Mouse (Mus musculus) MEL (cell line): ENCODE data around the gene Baz1a. TPM values are rescaled to one million over a fixed set of nuclear protein-coding genes. Genes with fewer than 3 reads are reported as not detected.

Experiments
- DNase-seq: peaks from one replicate; pipeline ENCODE4 v3.0.0; 2011; ENCODE audit warnings: low read depth, low spot score
- H3K27ac ChIP-seq: 2 replicates; pipeline ENCODE4 v1.5.1; 2012; ENCODE audit warnings: low read depth, mild to moderate bottlenecking, control low read depth, low read length, moderate library complexity; ENCODE audit not compliant: control insufficient read depth
- H3K27me3 ChIP-seq, 2 experiments: fragments of 150-350 bp in 1 of 2; sonication (generic) in 1 of 2; 2 replicates each; pipeline ENCODE4 v1.6.1; 2012; ENCODE audit warnings: low read length in 2 of 2, mild to moderate bottlenecking in 2 of 2, improper control_type of control experiment in 1 of 2, moderate library complexity in 1 of 2; ENCODE audit not compliant: insufficient read depth in 2 of 2, control insufficient read depth in 1 of 2
- H3K36me3 ChIP-seq, 2 experiments: 2 replicates each; pipeline ENCODE4 v1.6.1; 2012 to 2014; ENCODE audit warnings: low read length in 2 of 2, improper control_type of control experiment in 1 of 2, inconsistent platforms in 1 of 2, mild to moderate bottlenecking in 1 of 2; ENCODE audit not compliant: insufficient read depth in 2 of 2, control insufficient read depth in 1 of 2
- H3K4me1 ChIP-seq, 2 experiments: fragments of 150-350 bp in 1 of 2; sonication (generic) in 1 of 2; 2 replicates each; pipeline ENCODE4 v1.6.1; 2012; ENCODE audit warnings: low read length in 2 of 2, improper control_type of control experiment in 1 of 2, mild to moderate bottlenecking in 1 of 2; ENCODE audit not compliant: insufficient read depth in 2 of 2, control insufficient read depth in 1 of 2
- H3K4me3 ChIP-seq, 2 experiments: fragments of 150-350 bp in 1 of 2; sonication (generic) in 1 of 2; 2 replicates each; pipeline ENCODE4 v1.5.1; 2012; ENCODE audit warnings: low read depth in 2 of 2, low read length in 2 of 2, mild to moderate bottlenecking in 2 of 2, moderate library complexity in 2 of 2, control low read depth in 1 of 2, improper control_type of control experiment in 1 of 2; ENCODE audit not compliant: control insufficient read depth in 1 of 2, insufficient read depth in 1 of 2
- H3K79me2 ChIP-seq: 2 replicates; pipeline ENCODE4 v1.6.1; 2012; ENCODE audit warnings: mild to moderate bottlenecking, low read length, moderate library complexity; ENCODE audit not compliant: control insufficient read depth, poor library complexity, insufficient read depth
- H3K9ac ChIP-seq: 2 replicates; pipeline ENCODE4 v1.6.1; 2012; ENCODE audit warnings: low read depth, mild to moderate bottlenecking, control low read depth, low read length, moderate library complexity; ENCODE audit not compliant: control insufficient read depth, poor library complexity, severe bottlenecking
- H3K9me3 ChIP-seq: fragments of 150-350 bp; sonication (generic); replicated peaks from 2 replicates; pipeline ENCODE4 v1.6.1; 2012; ENCODE audit warnings: mild to moderate bottlenecking, low read length, improper control_type of control experiment, moderate library complexity; ENCODE audit not compliant: insufficient read depth
- BHLHE40 ChIP-seq: IDR thresholded peaks from 2 replicates; pipeline ENCODE4 v1.6.1; 2012; ENCODE audit warnings: low read depth, mild to moderate bottlenecking, inconsistent platforms, low read length, improper control_type of control experiment, borderline replicate concordance
- CHD2 ChIP-seq: IDR thresholded peaks from 2 replicates; pipeline ENCODE4 v1.6.1; 2011; ENCODE audit warnings: low read length, improper control_type of control experiment
- CTCF ChIP-seq, 3 experiments: IDR thresholded peaks in 2 of 3; conservative IDR thresholded peaks in 1 of 3; 2 replicates each; pipeline ENCODE4 v1.5.1; 2011 to 2012; ENCODE audit warnings: low read length in 3 of 3, low read depth in 2 of 3, mild to moderate bottlenecking in 2 of 3, improper control_type of control experiment in 1 of 3, inconsistent platforms in 1 of 3, mixed read lengths in 1 of 3, moderate library complexity in 1 of 3; ENCODE audit not compliant: control insufficient read depth in 1 of 3, insufficient read depth in 1 of 3, poor library complexity in 1 of 3, severe bottlenecking in 1 of 3
- ELF1 ChIP-seq: IDR thresholded peaks from 2 replicates; pipeline ENCODE4 v1.6.1; 2014; ENCODE audit warnings: low read depth, mild to moderate bottlenecking, inconsistent platforms, low read length, improper control_type of control experiment, moderate library complexity
- EP300 ChIP-seq, 2 experiments: IDR thresholded peaks; 2 replicates each; pipeline ENCODE4 v1.6.1; 2011; ENCODE audit warnings: improper control_type of control experiment in 2 of 2, low read length in 2 of 2, low read depth in 1 of 2, mild to moderate bottlenecking in 1 of 2
- ETS1 ChIP-seq: IDR thresholded peaks from 2 replicates; pipeline ENCODE4 v1.6.1; 2012; ENCODE audit warnings: low read depth, mild to moderate bottlenecking, inconsistent platforms, low read length, improper control_type of control experiment, moderate library complexity
- GABPA ChIP-seq: IDR thresholded peaks from 2 replicates; pipeline ENCODE4 v1.6.1; 2012; ENCODE audit warnings: low read depth, mild to moderate bottlenecking, inconsistent platforms, low read length, improper control_type of control experiment, moderate library complexity
- GATA1 ChIP-seq: IDR thresholded peaks from 2 replicates; pipeline ENCODE4 v1.6.1; 2011; ENCODE audit warnings: low read depth, low read length, improper control_type of control experiment
- KAT2A ChIP-seq: conservative IDR thresholded peaks from 2 replicates; pipeline ENCODE4 v1.6.1; 2012; ENCODE audit warnings: low read depth, low read length, improper control_type of control experiment, inconsistent platforms
- MAFK ChIP-seq: IDR thresholded peaks from 2 replicates; pipeline ENCODE4 v1.6.1; 2011; ENCODE audit warnings: low read depth, mild to moderate bottlenecking, low read length, improper control_type of control experiment, borderline replicate concordance
- MAX ChIP-seq: IDR thresholded peaks from 2 replicates; pipeline ENCODE4 v1.6.1; 2011; ENCODE audit warnings: low read length, improper control_type of control experiment
- MAZ ChIP-seq: IDR thresholded peaks from 2 replicates; pipeline ENCODE4 v1.6.1; 2012; ENCODE audit warnings: low read depth, mild to moderate bottlenecking, inconsistent platforms, low read length, improper control_type of control experiment
- MEF2A ChIP-seq: IDR thresholded peaks from 2 replicates; pipeline ENCODE4 v1.6.1; 2014; ENCODE audit warnings: low read depth, mild to moderate bottlenecking, inconsistent platforms, low read length, improper control_type of control experiment; ENCODE audit not compliant: poor library complexity, insufficient replicate concordance, severe bottlenecking; ENCODE audit errors: extremely low read depth
- MXI1 ChIP-seq: IDR thresholded peaks from 2 replicates; pipeline ENCODE4 v1.6.1; 2011; ENCODE audit warnings: mild to moderate bottlenecking, low read depth, low read length, improper control_type of control experiment
- MYB ChIP-seq: IDR thresholded peaks from 2 replicates; pipeline ENCODE4 v1.6.1; 2011; ENCODE audit warnings: mild to moderate bottlenecking, low read depth, low read length, improper control_type of control experiment
- NELFE ChIP-seq: IDR thresholded peaks from 2 replicates; pipeline ENCODE4 v1.6.1; 2011; ENCODE audit warnings: low read depth, low read length, improper control_type of control experiment
- NRF1 ChIP-seq: IDR thresholded peaks from 2 replicates; pipeline ENCODE4 v1.6.1; 2014; ENCODE audit warnings: low read depth, mild to moderate bottlenecking, inconsistent platforms, low read length, improper control_type of control experiment, moderate library complexity; ENCODE audit not compliant: poor library complexity, insufficient read depth, severe bottlenecking
- RAD21 ChIP-seq: IDR thresholded peaks from 2 replicates; pipeline ENCODE4 v1.6.1; 2011; ENCODE audit warnings: mild to moderate bottlenecking, low read depth, low read length, improper control_type of control experiment
- RCOR1 ChIP-seq: IDR thresholded peaks from 2 replicates; pipeline ENCODE4 v1.6.1; 2012; ENCODE audit warnings: low read depth, mild to moderate bottlenecking, inconsistent platforms, low read length, improper control_type of control experiment
- SMC3 ChIP-seq: IDR thresholded peaks from 2 replicates; pipeline ENCODE4 v1.6.1; 2011; ENCODE audit warnings: low read depth, low read length, improper control_type of control experiment
- TAL1 ChIP-seq: IDR thresholded peaks from 2 replicates; pipeline ENCODE4 v1.6.1; 2012; ENCODE audit warnings: mild to moderate bottlenecking, inconsistent platforms, low read length, moderate library complexity, mixed read lengths
- TBP ChIP-seq: IDR thresholded peaks from 2 replicates; pipeline ENCODE4 v1.8.0; 2011; ENCODE audit warnings: low read depth, low read length, improper control_type of control experiment
- TCF12 ChIP-seq: IDR thresholded peaks from 2 replicates; pipeline ENCODE4 v1.6.1; 2014; ENCODE audit warnings: low read depth, mild to moderate bottlenecking, inconsistent platforms, low read length, improper control_type of control experiment, moderate library complexity
- UBTF ChIP-seq: IDR thresholded peaks from 2 replicates; pipeline ENCODE4 v1.6.1; 2012; ENCODE audit warnings: low read depth, mild to moderate bottlenecking, inconsistent platforms, low read length, improper control_type of control experiment, moderate library complexity, borderline replicate concordance; ENCODE audit not compliant: insufficient read depth
- USF1 ChIP-seq: IDR thresholded peaks from 2 replicates; pipeline ENCODE4 v1.6.1; 2014; ENCODE audit warnings: low read depth, mild to moderate bottlenecking, inconsistent platforms, low read length, improper control_type of control experiment, moderate library complexity
- ZC3H11A ChIP-seq: IDR thresholded peaks from 2 replicates; pipeline ENCODE4 v1.6.1; 2012; ENCODE audit warnings: low read depth, mild to moderate bottlenecking, inconsistent platforms, low read length, improper control_type of control experiment
- ZKSCAN1 ChIP-seq: IDR thresholded peaks from 2 replicates; pipeline ENCODE4 v1.6.1; 2012; ENCODE audit warnings: low read depth, mild to moderate bottlenecking, inconsistent platforms, low read length, improper control_type of control experiment, moderate library complexity
- ZMIZ1 ChIP-seq: IDR thresholded peaks from 2 replicates; pipeline ENCODE4 v1.6.1; 2012; ENCODE audit warnings: low read depth, mild to moderate bottlenecking, inconsistent platforms, low read length, improper control_type of control experiment, moderate library complexity
- ZNF384 ChIP-seq: IDR thresholded peaks from 2 replicates; pipeline ENCODE4 v1.6.1; 2012; ENCODE audit warnings: low read depth, mild to moderate bottlenecking, inconsistent platforms, low read length, improper control_type of control experiment
- polyA plus RNA-seq, 2 experiments: library from polyadenylated mRNA; stranded (reverse) in 1 of 2; unstranded in 1 of 2; fragments of >175 nt in 1 of 2; fragments of >200 nt in 1 of 2; gene quantifications; 2 replicates each; pipeline versions ENCODE4 v1.2.1 to v1.2.4; 2012; ENCODE audit warnings: low replicate concordance in 2 of 2, low read depth in 1 of 2; ENCODE audit not compliant: insufficient read length in 2 of 2, insufficient read depth in 1 of 2, missing spikeins in 1 of 2
- total RNA-seq: library from RNA; depleted of rRNA; stranded (reverse); fragments of 300-350 nt; gene quantifications from 2 replicates; pipeline ENCODE4 v1.2.3, GENCODE M21; 2012

Baz1a gene
- total and polyA plus RNA-seq, 3 experiments: 39.8 to 203 (median 46.0) TPM

- peaks cover 0 to 20% of the 10 kb centered on the region in 2 experiments; a peak in 2 of 4 replicates for H3K36me3 ChIP-seq
- H3K79me2 ChIP-seq: peaks cover 2% of the 10 kb centered on the region; the same call in 1 of the 2 replicates
- no peaks in the 10 kb centered on the region for H3K9me3 ChIP-seq
- H3K4me3 ChIP-seq: peak overlapping the region; percentile 87 to 90
- peak; percentile 73 for DNase-seq
- TF ChIP-seq GATA1 (0 out of 2 replicates have a peak, but pooled peaks have one; percentile 36), MAZ (no peak), EP300 (IDR thresholded peaks at IDR 0.05; ENCODE audit: low read depth in 1 of 2, low read length in 2 of 2) (peak in 1 of 2 experiments; percentile 4; a peak in 1 of 4 replicates), MXI1 (no peak; the same call in 1 of the 2 replicates), ETS1 (peak; percentile 23; the same call in 1 of the 2 replicates), ZMIZ1 (no peak), SMC3 (no peak), RAD21 (no peak), TCF12 (no peak), TAL1 (peak; percentile 38; the same call in 1 of the 2 replicates)
- TF ChIP-seq, all 39 proteins: peak for 4
- H3K9ac ChIP-seq: peak overlapping the region; percentile 87
- no peaks in the 10 kb centered on the region for H3K27me3 ChIP-seq
- H3K4me1 ChIP-seq: peaks cover 9 to 18% of the 10 kb centered on the region in 2 experiments
- H3K27ac ChIP-seq: peak overlapping the region; percentile 95
Measured at GRCm38 (mm10) chr12:54992814-54993213, 21.3 kb downstream of the Baz1a start.

- Histone ChIP-seq H3K27me3 (no peaks in the 10 kb centered on the region), H3K79me2 (peaks cover 27% of the 10 kb centered on the region), H3K36me3 (peaks cover 4 to 33% of the 10 kb centered on the region in 2 experiments), H3K9me3 (no peaks in the 10 kb centered on the region), H3K4me1 (peaks cover 18 to 28% of the 10 kb centered on the region in 2 experiments), H3K9ac (no peak overlapping the region), H3K27ac (peak overlapping the region; percentile 57), H3K4me3 (no peak overlapping the region)
- DNase-seq: peak; percentile 83
- TF ChIP-seq BHLHE40 (no peak; the same call in 1 of the 2 replicates), CTCF (IDR thresholded peaks at IDR 0.05 in 2 of 3, conservative IDR thresholded peaks at IDR 0.05 in 1 of 3; ENCODE audit: control insufficient read depth in 1 of 3, insufficient read depth in 1 of 3, low read depth in 2 of 3, low read length in 3 of 3, poor library complexity in 1 of 3, severe bottlenecking in 1 of 3) (no peak), USF1 (no peak), UBTF (no peak), ELF1 (peak; percentile 31; the same call in 1 of the 2 replicates), ZC3H11A (no peak), GABPA (peak; percentile 85), MXI1 (no peak; the same call in 1 of the 2 replicates), MAX (no peak), NELFE (peak; percentile 27; the same call in 1 of the 2 replicates), RAD21 (no peak), MEF2A (no peak), ZKSCAN1 (no peak), KAT2A (no peak), GATA1 (peak; percentile 82), CHD2 (no peak), RCOR1 (peak; percentile 26; the same call in 1 of the 2 replicates), SMC3 (no peak), MYB (peak; percentile 37; the same call in 1 of the 2 replicates), MAFK (peak; percentile 68; the same call in 1 of the 2 replicates), TBP (peak; percentile 60; the same call in 1 of the 2 replicates), NRF1 (no peak), TCF12 (peak; percentile 56), ZNF384 (no peak), ETS1 (peak; percentile 80)
Measured at GRCm38 (mm10) chr12:54988323-54988850, 25.8 kb downstream of the Baz1a start.
